Mouse (Mus musculus) adrenal gland, adult 8-10 months (tissue): ENCODE measurements around the gene Tmem82. TPM values are rescaled to one million over a fixed set of nuclear protein-coding genes. Genes with fewer than 3 reads are reported as not detected.
"Not testable (repeated sequence)": the region's sequence is repeated elsewhere in the genome, so short reads cannot be mapped to it uniquely, and the experiment has no call there.

Source experiments
- DNase-seq: peaks from one replicate; pipeline ENCODE4 v3.0.0; 2022
- total RNA-seq, 4 experiments: library from RNA; stranded (reverse); gene quantifications; 2 replicates each; pipeline ENCODE4 v1.2.4; 2022

Tmem82 gene
- total RNA-seq, 4 experiments from 2014 or later, result 1.1 to 2.7 (median 2.1) TPM

- DNase-seq, result peak; percentile 88
These were observed 45.0 kb downstream of the Tmem82 start for GRCm38 (mm10) chr4:141573359-141573966.

- DNase-seq, result no peak
These were observed 45.6 kb downstream of the Tmem82 start for GRCm38 (mm10) chr4:141572668-141573358.

- DNase-seq, result no peak
These were observed 46.5 kb downstream of the Tmem82 start for GRCm38 (mm10) chr4:141571934-141572333.

- DNase-seq, result peak; percentile 65
These were observed 47.1 kb downstream of the Tmem82 start for GRCm38 (mm10) chr4:141571337-141571739.

GRCm38 (mm10) chr4:141570821-141571220, 47.6 kb downstream of the Tmem82 start:
- no peak for DNase-seq

GRCm38 (mm10) chr4:141570004-141570403, 48.4 kb downstream of the Tmem82 start:
- DNase-seq, result peak; percentile 60

- DNase-seq, result no peak
These were observed 49.5 kb downstream of the Tmem82 start for GRCm38 (mm10) chr4:141568966-141569365.

- DNase-seq, result not testable (repeated sequence)
These were observed 51.3 kb downstream of the Tmem82 start for GRCm38 (mm10) chr4:141567174-141567573.

- DNase-seq, result no peak
These were observed 52.2 kb downstream of the Tmem82 start for GRCm38 (mm10) chr4:141566187-141566586.

GRCm38 (mm10) chr4:141565325-141565724, 53.1 kb downstream of the Tmem82 start:
- no peak for DNase-seq

- DNase-seq, result no peak
These were observed 53.8 kb downstream of the Tmem82 start for GRCm38 (mm10) chr4:141564660-141565059.

- DNase-seq, result no peak
These were observed 54.2 kb downstream of the Tmem82 start for GRCm38 (mm10) chr4:141564209-141564608.

Other genes starting within 250 kb of the Tmem82 start
- gene Clcnka, start 219.9 kb downstream of the Tmem82 start, total RNA-seq, result not detected
- gene Clcnkb, start 202.6 kb downstream of the Tmem82 start, total RNA-seq, result not detected
- gene Hspb7, start 197.9 kb downstream of the Tmem82 start, total RNA-seq, result under 1 TPM; 0.38 to 0.97 (median 0.57) TPM
- gene Srarp, start 182.5 kb downstream of the Tmem82 start, total RNA-seq, result under 1 TPM in 1 of 4 experiments, not detected in 3; 0.68 TPM
- gene Zbtb17, start 174.0 kb downstream of the Tmem82 start, total RNA-seq, result 10 to 100 TPM; 14.8 to 25.6 (median 19.5) TPM
- gene Spen, start 80.0 kb downstream of the Tmem82 start, total RNA-seq, result 10 to 100 TPM; 53.0 to 94.3 (median 63.4) TPM
- 10 to 100 TPM; 10.2 to 21.0 (median 17.6) TPM for gene Fblim1, start 12.5 kb downstream of the Tmem82 start, total RNA-seq
- gene Slc25a34, start 5.2 kb upstream of the Tmem82 start, total RNA-seq, result 1 to 10 TPM; 1.3 to 5.1 (median 2.6) TPM
- 10 to 100 TPM; 64.3 to 87.0 (median 76.1) TPM for gene Plekhm2, start 46.3 kb upstream of the Tmem82 start, total RNA-seq
- 1 to 10 TPM in 1 of 4 experiments, not detected in 3; 3.7 TPM for gene Rsc1a1, start 67.0 kb upstream of the Tmem82 start, total RNA-seq
- 10 to 100 TPM; 49.4 to 67.9 (median 54.0) TPM for gene Ddi2, start 104.8 kb upstream of the Tmem82 start, total RNA-seq
- gene Agmat, start 128.0 kb upstream of the Tmem82 start, total RNA-seq, result 10 to 100 TPM in 3 of 4 experiments, 1 to 10 TPM in 1; 9.4 to 59.0 (median 32.8) TPM
- gene Dnajc16, start 172.3 kb upstream of the Tmem82 start, total RNA-seq, result 10 to 100 TPM; 28.1 to 36.3 (median 32.7) TPM
- gene Casp9, start 175.0 kb upstream of the Tmem82 start, total RNA-seq, result 10 to 100 TPM; 21.4 to 29.4 (median 26.5) TPM
- not detected for gene Cela2a, start 207.5 kb upstream of the Tmem82 start, total RNA-seq
- gene Ctrc, start 227.7 kb upstream of the Tmem82 start, total RNA-seq, result not detected